Mouse (Mus musculus): Measurements from ENCODE around the gene Rsph6a. TPM values are rescaled to one million over a fixed set of nuclear protein-coding genes. Genes with fewer than 3 reads are reported as not detected.

Rsph6a gene
- total and polyA plus RNA-seq, 2 experiments from 2014 or later = 0.44 TPM; not detected in 1

DNA sequence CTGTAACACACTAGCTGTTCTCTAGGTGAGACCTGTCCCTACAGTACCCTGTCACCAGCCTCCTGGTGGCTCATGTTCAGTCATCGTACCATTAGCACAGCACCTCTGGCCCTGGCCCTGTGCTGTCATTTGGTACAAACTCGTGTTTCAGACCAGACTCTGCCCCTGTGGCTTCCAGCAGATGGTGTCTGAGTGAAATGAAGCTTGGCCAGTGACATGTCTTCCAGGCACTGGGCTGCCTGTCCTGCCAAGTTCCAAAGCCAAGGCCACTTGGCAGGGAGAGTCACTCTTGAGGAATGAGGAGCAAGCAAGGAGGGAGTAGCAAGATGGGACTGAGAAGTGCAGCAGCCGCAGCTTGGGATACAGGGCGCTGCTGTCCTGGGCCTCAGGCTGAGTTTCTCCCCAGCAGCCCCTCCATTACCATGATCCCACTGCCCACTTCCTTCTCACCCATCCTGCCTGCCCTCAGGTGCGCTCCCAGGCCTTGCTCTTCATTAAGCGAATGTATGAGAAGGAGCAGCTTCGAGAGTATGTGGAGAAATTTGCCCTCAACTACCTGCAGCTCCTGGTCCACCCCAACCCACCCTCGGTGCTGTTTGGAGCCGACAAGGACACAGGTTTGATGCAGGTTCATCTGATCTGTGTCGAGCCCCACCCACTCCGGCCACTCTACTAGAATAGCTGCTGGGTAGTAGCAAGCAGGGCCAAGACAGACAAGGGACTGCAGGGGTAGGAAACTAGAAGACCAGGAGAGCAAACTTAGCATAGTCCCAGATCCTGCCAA is 8.0 kb upstream of the Rsph6a start:
- DNase-seq (ENCODE audit: low spot score) (peak; percentile 61), ATAC-seq (peak; percentile 44)
- Histone ChIP-seq H3K9me3 (ENCODE audit: low read length) (no peaks in the 10 kb centered on the region), H3K27me3 (ENCODE audit: insufficient read depth, low read length) (no peaks in the 10 kb centered on the region), H3K27ac (no peak overlapping the region), H3K4me2 (ENCODE audit: low read depth, low read length) (no peak overlapping the region), H3K4me3 (ENCODE audit: low read length) (no peak overlapping the region), H3K9ac (replicated peaks; ENCODE audit: low read length) (no peak overlapping the region), H3K4me1 (ENCODE audit: insufficient read depth, low read length) (no peaks in the 10 kb centered on the region), H3K36me3 (ENCODE audit: insufficient read depth, low read length) (peaks cover 78% of the 10 kb centered on the region)
- 84% methylated on average over 11 of the region's 11 CpGs for WGBS
- TF ChIP-seq CTCF (IDR thresholded peaks at IDR 0.05; ENCODE audit: low read depth) = 0 out of 2 replicates have a peak, but pooled peaks have one; percentile 8

DNA sequence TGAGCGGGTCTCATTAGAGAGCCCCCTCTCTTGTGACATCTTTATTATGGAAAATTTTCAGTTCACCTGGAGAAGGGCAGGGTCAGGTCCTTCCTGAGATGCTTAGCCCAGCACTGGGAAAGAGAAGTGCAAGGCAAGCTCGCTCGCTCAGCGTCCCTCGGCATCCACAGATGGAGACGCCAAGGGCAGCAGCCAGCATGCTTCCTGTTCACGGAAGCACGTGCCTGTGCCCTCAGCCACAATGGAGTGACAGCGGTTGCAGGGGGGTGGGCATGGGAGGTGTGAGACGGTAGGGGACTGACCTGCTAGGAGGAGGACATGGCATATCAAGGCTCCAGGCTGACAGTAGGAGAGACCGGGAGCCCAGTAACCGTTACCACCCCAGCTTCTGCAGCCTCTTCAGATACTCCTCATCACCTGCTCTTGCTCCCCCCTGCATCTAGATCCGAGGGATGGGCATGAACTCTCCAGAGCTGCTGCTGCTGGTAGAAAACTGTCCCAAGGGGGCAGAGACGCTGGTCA is 6.4 kb upstream of the Rsph6a start:
- H3K9me3 ChIP-seq (ENCODE audit: low read length) = no peaks in the 10 kb centered on the region
- no peak for ATAC-seq
- no peak for TF ChIP-seq CTCF (IDR thresholded peaks at IDR 0.05; ENCODE audit: low read depth)
- H3K27me3 ChIP-seq (ENCODE audit: insufficient read depth, low read length) = no peaks in the 10 kb centered on the region
- peaks cover 66% of the 10 kb centered on the region for H3K36me3 ChIP-seq (ENCODE audit: insufficient read depth, low read length)
- H3K4me3 ChIP-seq (ENCODE audit: low read length) = no peak overlapping the region
- H3K4me1 ChIP-seq (ENCODE audit: insufficient read depth, low read length) = no peaks in the 10 kb centered on the region
- 91% methylated on average over 14 of the region's 14 CpGs for WGBS
- no peak overlapping the region for H3K4me2 ChIP-seq (ENCODE audit: low read depth, low read length)
- DNase-seq (ENCODE audit: low spot score) = no peak
- H3K27ac ChIP-seq = no peak overlapping the region
- H3K9ac ChIP-seq (replicated peaks; ENCODE audit: low read length) = no peak overlapping the region

DNA sequence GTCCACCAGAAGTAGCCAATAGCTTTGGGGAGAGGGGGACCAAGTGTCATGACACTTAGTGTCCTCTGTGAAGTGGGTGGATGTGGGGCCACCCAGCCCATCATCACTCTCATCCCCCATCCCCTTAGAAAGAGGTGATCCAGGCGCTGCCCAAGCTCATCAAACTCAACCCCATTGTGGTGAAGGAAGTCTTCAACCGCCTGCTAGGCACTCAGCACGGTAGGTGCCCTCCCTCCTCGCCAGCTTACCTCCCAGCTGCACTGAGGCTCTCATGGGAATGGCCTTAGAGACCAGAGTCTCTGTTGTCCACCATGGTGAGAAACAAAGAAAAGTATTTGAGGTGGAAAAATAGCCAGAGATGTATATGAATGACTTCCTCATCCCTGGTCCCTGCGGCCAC is 5.2 kb upstream of the Rsph6a start:
- DNase-seq (ENCODE audit: low spot score) (no peak), ATAC-seq (no peak)
- no peaks in the 10 kb centered on the region for H3K27me3 ChIP-seq (ENCODE audit: insufficient read depth, low read length)
- H3K27ac ChIP-seq = no peak overlapping the region
- H3K36me3 ChIP-seq (ENCODE audit: insufficient read depth, low read length) = peaks cover 55% of the 10 kb centered on the region
- TF ChIP-seq CTCF (IDR thresholded peaks at IDR 0.05; ENCODE audit: low read depth) = no peak
- H3K9ac ChIP-seq (replicated peaks; ENCODE audit: low read length) = no peak overlapping the region
- H3K4me3 ChIP-seq (ENCODE audit: low read length) = no peak overlapping the region
- no peak overlapping the region for H3K4me2 ChIP-seq (ENCODE audit: low read depth, low read length)
- no peaks in the 10 kb centered on the region for H3K9me3 ChIP-seq (ENCODE audit: low read length)
- H3K4me1 ChIP-seq (ENCODE audit: insufficient read depth, low read length) = no peaks in the 10 kb centered on the region
- 89% methylated on average over 5 of the region's 5 CpGs for WGBS

DNA sequence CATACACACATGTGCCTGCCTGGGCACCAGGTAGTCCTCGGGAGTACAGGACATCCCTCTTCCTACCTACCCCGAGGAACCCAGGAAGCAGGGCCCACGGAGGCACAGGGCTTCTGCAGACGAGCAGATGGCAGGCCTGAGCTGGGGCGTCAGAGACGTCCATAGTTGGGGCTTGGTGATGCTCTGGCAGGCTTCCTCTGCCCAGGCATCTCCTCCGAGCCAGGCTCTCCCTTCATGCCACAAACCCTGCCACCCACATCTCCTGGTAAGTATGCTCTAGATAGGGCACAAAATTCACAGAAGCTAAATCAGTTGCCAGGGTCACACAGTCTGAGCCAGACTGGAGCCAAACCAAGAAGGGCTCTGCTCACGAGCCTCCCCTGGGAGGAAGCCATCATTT is 4.3 kb upstream of the Rsph6a start:
- WGBS = 66% methylated on average over 8 of the region's 8 CpGs
- no peaks in the 10 kb centered on the region for H3K4me1 ChIP-seq (ENCODE audit: insufficient read depth, low read length)
- TF ChIP-seq CTCF (IDR thresholded peaks at IDR 0.05; ENCODE audit: low read depth) = no peak
- H3K4me3 ChIP-seq (ENCODE audit: low read length) = no peak overlapping the region
- H3K9me3 ChIP-seq (ENCODE audit: low read length) = no peaks in the 10 kb centered on the region
- DNase-seq (ENCODE audit: low spot score) (no peak), ATAC-seq (no peak)
- H3K27ac ChIP-seq = no peak overlapping the region
- no peak overlapping the region for H3K4me2 ChIP-seq (ENCODE audit: low read depth, low read length)
- H3K36me3 ChIP-seq (ENCODE audit: insufficient read depth, low read length) = peaks cover 47% of the 10 kb centered on the region
- no peaks in the 10 kb centered on the region for H3K27me3 ChIP-seq (ENCODE audit: insufficient read depth, low read length)
- H3K9ac ChIP-seq (replicated peaks; ENCODE audit: low read length) = no peak overlapping the region

DNA sequence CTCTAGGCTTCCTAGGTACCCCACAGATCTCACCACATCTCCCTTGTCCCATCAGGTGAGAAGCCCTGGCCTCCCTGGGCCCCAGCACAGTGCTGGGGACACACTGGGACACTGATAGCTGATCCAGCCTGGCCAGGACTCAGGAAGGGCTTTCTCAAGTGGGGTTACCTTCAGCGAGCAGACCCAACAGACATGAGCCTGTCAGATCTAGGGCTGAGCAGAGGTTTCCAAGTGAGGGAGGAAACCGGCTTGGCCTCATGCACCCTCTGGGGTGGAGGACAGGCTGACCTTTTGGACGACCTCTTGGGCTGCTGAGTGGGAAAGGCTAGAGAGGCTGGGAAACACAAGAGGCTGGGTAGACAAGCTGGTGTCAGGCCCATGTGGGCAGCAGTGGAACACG is 3.3 kb upstream of the Rsph6a start:
- H3K4me1 ChIP-seq (ENCODE audit: insufficient read depth, low read length) = no peaks in the 10 kb centered on the region
- no peak for ATAC-seq
- H3K27ac ChIP-seq = no peak overlapping the region
- TF ChIP-seq CTCF (IDR thresholded peaks at IDR 0.05; ENCODE audit: low read depth) = no peak
- no peak for DNase-seq (ENCODE audit: low spot score)
- H3K4me2 ChIP-seq (ENCODE audit: low read depth, low read length) = no peak overlapping the region
- H3K27me3 ChIP-seq (ENCODE audit: insufficient read depth, low read length) = no peaks in the 10 kb centered on the region
- no peaks in the 10 kb centered on the region for H3K9me3 ChIP-seq (ENCODE audit: low read length)
- H3K4me3 ChIP-seq (ENCODE audit: low read length) = no peak overlapping the region
- H3K9ac ChIP-seq (replicated peaks; ENCODE audit: low read length) = no peak overlapping the region
- 72% methylated on average over 4 of the region's 4 CpGs for WGBS
- peaks cover 40% of the 10 kb centered on the region for H3K36me3 ChIP-seq (ENCODE audit: insufficient read depth, low read length)

DNA sequence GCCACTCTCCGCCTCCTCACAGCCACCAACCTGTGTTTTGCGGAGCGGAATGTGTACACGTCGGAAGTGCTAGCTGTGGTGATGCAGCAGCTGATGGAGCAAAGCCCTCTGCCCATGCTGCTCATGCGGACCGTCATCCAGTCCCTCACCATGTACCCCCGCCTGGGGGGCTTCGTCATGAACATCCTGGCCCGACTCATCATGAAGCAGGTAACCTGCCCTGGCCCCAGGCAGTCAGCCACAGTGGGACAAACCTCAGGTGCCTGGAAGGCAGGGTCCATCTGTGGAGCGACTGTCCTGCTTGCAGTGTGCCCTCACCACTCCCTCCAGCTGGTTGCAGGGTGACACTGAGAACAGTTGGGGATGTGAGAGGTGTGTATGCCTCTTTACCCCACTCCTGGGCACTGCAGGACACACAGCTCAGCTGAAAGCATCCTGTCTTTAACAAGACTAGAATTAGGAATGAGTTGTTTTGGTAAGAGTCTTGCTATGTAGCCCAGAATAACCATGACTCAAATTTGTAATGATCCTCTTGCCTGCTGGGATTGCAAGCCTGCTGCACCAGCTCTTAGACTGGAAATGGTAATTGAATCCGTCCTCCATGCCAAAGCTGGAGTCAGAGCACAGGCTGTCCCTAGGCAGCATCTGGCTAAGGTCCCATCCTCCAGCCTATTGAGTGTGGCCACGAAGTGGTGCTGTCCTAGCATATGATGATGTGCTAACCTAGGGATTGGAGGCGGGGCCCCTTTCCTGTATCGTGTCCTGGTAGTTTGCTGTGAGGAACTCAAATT is 1.9 kb upstream of the Rsph6a start:
- Histone ChIP-seq H3K27me3 (ENCODE audit: insufficient read depth, low read length) (no peaks in the 10 kb centered on the region), H3K9ac (replicated peaks; ENCODE audit: low read length) (no peak overlapping the region), H3K27ac (no peak overlapping the region), H3K36me3 (ENCODE audit: insufficient read depth, low read length) (peaks cover 35% of the 10 kb centered on the region), H3K4me1 (ENCODE audit: insufficient read depth, low read length) (no peaks in the 10 kb centered on the region), H3K4me3 (ENCODE audit: low read length) (no peak overlapping the region), H3K4me2 (ENCODE audit: low read depth, low read length) (no peak overlapping the region), H3K9me3 (ENCODE audit: low read length) (no peaks in the 10 kb centered on the region)
- DNase-seq (ENCODE audit: low spot score) = no peak
- WGBS = 85% methylated on average over 15 of the region's 15 CpGs
- no peak for ATAC-seq
- no peak for TF ChIP-seq CTCF (IDR thresholded peaks at IDR 0.05; ENCODE audit: low read depth)

Measured in hindbrain, postnatal 0 days (tissue).